Mouse (Mus musculus) forebrain, embryonic 12.5 days (tissue): ENCODE measurements around the gene Carmil1. TPM values are rescaled to one million over a fixed set of nuclear protein-coding genes. Genes with fewer than 3 reads are reported as not detected.
A peak's percentile ranks its signal among the peaks of the same experiment; 100 is the strongest.

ENCODE experiments used
- ATAC-seq: fragments of 200-750 bp; cut with Nextera tagmentation; 2 replicates; pipeline ENCODE4 v1.8.0; 2017; ENCODE audit warnings: moderate TSS enrichment; ENCODE audit not compliant: low FRiP score
- H3K27ac ChIP-seq: fragments of 300-500 bp; sonication (generic); 2 replicates; pipeline ENCODE4 v1.5.1; 2016; ENCODE audit warnings: mild to moderate bottlenecking
- H3K27me3 ChIP-seq: fragments of 300-500 bp; sonication (generic); 2 replicates; pipeline ENCODE4 v1.6.1; 2016; ENCODE audit warnings: mild to moderate bottlenecking
- H3K36me3 ChIP-seq: fragments of 300-500 bp; sonication (generic); replicated peaks from 2 replicates; pipeline ENCODE4 v1.6.1; 2016; ENCODE audit warnings: mild to moderate bottlenecking
- H3K4me1 ChIP-seq: fragments of 300-500 bp; sonication (generic); 2 replicates; pipeline ENCODE4 v1.6.1; 2016
- H3K4me2 ChIP-seq: fragments of 300-500 bp; sonication (generic); 2 replicates; pipeline ENCODE4 v1.6.1; 2016; ENCODE audit warnings: mild to moderate bottlenecking, moderate library complexity
- H3K4me3 ChIP-seq: fragments of 300-500 bp; sonication (generic); replicated peaks from 2 replicates; pipeline ENCODE4 v1.5.1; 2016; ENCODE audit warnings: mild to moderate bottlenecking
- H3K9ac ChIP-seq: fragments of 300-500 bp; sonication (generic); 2 replicates; pipeline ENCODE4 v1.6.1; 2016; ENCODE audit warnings: mild to moderate bottlenecking
- H3K9me3 ChIP-seq: fragments of 300-500 bp; sonication (generic); 2 replicates; pipeline ENCODE4 v1.6.1; 2016
- WGBS: fragments of 180-500 bp; shearing (Covaris S2); methylation state at CpG from one replicate; pipeline ENCODE4 v1.1.7; 2016; 5-methylcytosine and 5-hydroxymethylcytosine counted together
- polyA plus RNA-seq: library from polyadenylated mRNA; unstranded; fragments of >200 nt; fragmentation: Nextera tagmentation; extraction: Ambion mirVana; gene quantifications from 2 replicates; pipeline ENCODE4 v1.2.1, GENCODE M21; 2016

Carmil1 gene
- polyA plus RNA-seq, 1 experiment from 2014 or later, result 25.3 TPM

GRCm38 (mm10) chr13:24037502-24037901 lies 243.1 kb downstream of the Carmil1 start:
- Histone ChIP-seq H3K27ac (no peak overlapping the region), H3K36me3 (no peaks in the 10 kb centered on the region; the same call in 1 of the 2 replicates), H3K4me3 (no peak overlapping the region), H3K4me2 (no peak overlapping the region), H3K4me1 (no peaks in the 10 kb centered on the region), H3K9ac (no peak overlapping the region), H3K9me3 (no peaks in the 10 kb centered on the region), H3K27me3 (no peaks in the 10 kb centered on the region)
- no peak for ATAC-seq
- WGBS, result 95% methylated on average over 3 of the region's 3 CpGs

- no peak for ATAC-seq
- Histone ChIP-seq H3K9me3 (no peaks in the 10 kb centered on the region), H3K9ac (no peak overlapping the region), H3K4me1 (no peaks in the 10 kb centered on the region), H3K4me3 (no peak overlapping the region), H3K27ac (no peak overlapping the region), H3K4me2 (no peak overlapping the region), H3K36me3 (no peaks in the 10 kb centered on the region; the same call in 1 of the 2 replicates), H3K27me3 (no peaks in the 10 kb centered on the region)
- 76% methylated on average over 18 of the region's 18 CpGs for WGBS
Observed at GRCm38 (mm10) chr13:24036150-24036549, 244.4 kb downstream of the Carmil1 start.

GRCm38 (mm10) chr13:24027191-24028170 lies 253.1 kb downstream of the Carmil1 start:
- ATAC-seq, result peak; percentile 36; the same call in 1 of the 2 replicates
- H3K36me3 ChIP-seq, result no peaks in the 10 kb centered on the region

GRCm38 (mm10) chr13:24018515-24018914 lies 262.1 kb downstream of the Carmil1 start:
- WGBS, result 91% methylated on average over 4 of the region's 4 CpGs

More at GRCm38 (mm10) chr13:24027191-24028170, 253.1 kb downstream of the Carmil1 start:
- H3K27me3 ChIP-seq, result no peaks in the 10 kb centered on the region
- H3K4me2 ChIP-seq, result no peak overlapping the region
- H3K9me3 ChIP-seq, result no peaks in the 10 kb centered on the region
- H3K4me3 ChIP-seq, result no peak overlapping the region
- 75% methylated on average over 5 of the region's 5 CpGs for WGBS
- H3K4me1 ChIP-seq, result no peaks in the 10 kb centered on the region
- no peak overlapping the region for H3K27ac ChIP-seq
- no peak overlapping the region for H3K9ac ChIP-seq

GRCm38 (mm10) chr13:24005528-24005927 lies 275.1 kb downstream of the Carmil1 start:
- no peaks in the 10 kb centered on the region for H3K27me3 ChIP-seq
- no peaks in the 10 kb centered on the region for H3K36me3 ChIP-seq
- no peaks in the 10 kb centered on the region for H3K4me1 ChIP-seq
- H3K9ac ChIP-seq, result no peak overlapping the region
- no peak overlapping the region for H3K27ac ChIP-seq
- no peaks in the 10 kb centered on the region for H3K9me3 ChIP-seq
- no peak for ATAC-seq
- H3K4me2 ChIP-seq, result no peak overlapping the region
- no peak overlapping the region for H3K4me3 ChIP-seq
- WGBS, result 82% methylated on average over 2 of the region's 2 CpGs

More at GRCm38 (mm10) chr13:24018515-24018914, 262.1 kb downstream of the Carmil1 start:
- H3K4me1 ChIP-seq, result no peaks in the 10 kb centered on the region
- no peak overlapping the region for H3K9ac ChIP-seq
- no peaks in the 10 kb centered on the region for H3K27me3 ChIP-seq
- H3K4me2 ChIP-seq, result no peak overlapping the region
- no peaks in the 10 kb centered on the region for H3K9me3 ChIP-seq
- no peak overlapping the region for H3K4me3 ChIP-seq
- no peaks in the 10 kb centered on the region for H3K36me3 ChIP-seq
- no peak for ATAC-seq
- no peak overlapping the region for H3K27ac ChIP-seq

GRCm38 (mm10) chr13:24001797-24002196 lies 278.8 kb downstream of the Carmil1 start:
- H3K4me2 ChIP-seq, result no peak overlapping the region
- WGBS, result 58% methylated on average over 2 of the region's 2 CpGs
- H3K27me3 ChIP-seq, result no peaks in the 10 kb centered on the region
- no peaks in the 10 kb centered on the region for H3K9me3 ChIP-seq
- no peak overlapping the region for H3K9ac ChIP-seq
- no peaks in the 10 kb centered on the region for H3K4me1 ChIP-seq
- no peaks in the 10 kb centered on the region for H3K36me3 ChIP-seq
- H3K27ac ChIP-seq, result no peak overlapping the region
- H3K4me3 ChIP-seq, result no peak overlapping the region
- ATAC-seq, result no peak

GRCm38 (mm10) chr13:24001081-24001480 lies 279.5 kb downstream of the Carmil1 start:
- WGBS, result 82% methylated on average over 2 of the region's 2 CpGs
- Histone ChIP-seq H3K27me3 (no peaks in the 10 kb centered on the region; the same call in 1 of the 2 replicates), H3K36me3 (no peaks in the 10 kb centered on the region), H3K9me3 (no peaks in the 10 kb centered on the region), H3K4me3 (no peak overlapping the region), H3K4me2 (no peak overlapping the region), H3K27ac (no peak overlapping the region), H3K4me1 (no peaks in the 10 kb centered on the region), H3K9ac (no peak overlapping the region)
- no peak for ATAC-seq

GRCm38 (mm10) chr13:23998826-23999225 lies 281.8 kb downstream of the Carmil1 start:
- Histone ChIP-seq H3K4me3 (no peak overlapping the region), H3K4me2 (no peak overlapping the region), H3K4me1 (peaks cover 4% of the 10 kb centered on the region; the same call in 1 of the 2 replicates), H3K27me3 (peaks cover 2% of the 10 kb centered on the region; the same call in 1 of the 2 replicates), H3K9ac (no peak overlapping the region), H3K9me3 (no peaks in the 10 kb centered on the region), H3K36me3 (no peaks in the 10 kb centered on the region), H3K27ac (no peak overlapping the region)
- 75% methylated on average over 2 of the region's 2 CpGs for WGBS
- ATAC-seq, result no peak

GRCm38 (mm10) chr13:23994756-23995155 lies 285.8 kb downstream of the Carmil1 start:
- Histone ChIP-seq H3K4me3 (no peak overlapping the region), H3K36me3 (no peaks in the 10 kb centered on the region), H3K4me2 (no peak overlapping the region), H3K9me3 (no peaks in the 10 kb centered on the region), H3K4me1 (peaks cover 11% of the 10 kb centered on the region), H3K27me3 (peaks cover 33% of the 10 kb centered on the region), H3K27ac (no peak overlapping the region), H3K9ac (no peak overlapping the region)
- 46% methylated on average over 3 of the region's 3 CpGs for WGBS
- ATAC-seq, result no peak

GRCm38 (mm10) chr13:23994024-23994423 lies 286.6 kb downstream of the Carmil1 start:
- no peak overlapping the region for H3K9ac ChIP-seq
- H3K27ac ChIP-seq, result no peak overlapping the region
- H3K27me3 ChIP-seq, result peaks cover 36% of the 10 kb centered on the region
- no peaks in the 10 kb centered on the region for H3K36me3 ChIP-seq
- H3K4me3 ChIP-seq, result no peak overlapping the region
- 15% methylated on average over 9 of the region's 9 CpGs for WGBS
- no peak overlapping the region for H3K4me2 ChIP-seq
- ATAC-seq, result no peak
- H3K4me1 ChIP-seq, result peaks cover 11% of the 10 kb centered on the region
- H3K9me3 ChIP-seq, result no peaks in the 10 kb centered on the region

- no peaks in the 10 kb centered on the region for H3K36me3 ChIP-seq
- under 1% methylated on average over 20 of the region's 20 CpGs for WGBS
- H3K27me3 ChIP-seq, result peaks cover 38% of the 10 kb centered on the region
- peaks cover 11% of the 10 kb centered on the region for H3K4me1 ChIP-seq
- no peak within 1 kb of the TSS for H3K27ac ChIP-seq
- no peak within 1 kb of the TSS for H3K9ac ChIP-seq
- H3K4me2 ChIP-seq, result peak within 1 kb of the TSS; percentile 52
- H3K9me3 ChIP-seq, result no peaks in the 10 kb centered on the region
- ATAC-seq, result 0 out of 2 replicates have a peak, but pooled peaks have one; percentile 20
- peak within 1 kb of the TSS; percentile 27 for H3K4me3 ChIP-seq
Observed at GRCm38 (mm10) chr13:23990928-23991327, 289.7 kb downstream of the Carmil1 start, which contains the start of gene Scgn. Gene Scgn, minus strand, starts transcription at chr13:23991214.

- Histone ChIP-seq H3K4me3 (no peak overlapping the region), H3K27me3 (peaks cover 37% of the 10 kb centered on the region), H3K27ac (no peak overlapping the region), H3K36me3 (no peaks in the 10 kb centered on the region), H3K9ac (no peak overlapping the region), H3K4me2 (peak overlapping the region; percentile 52), H3K9me3 (no peaks in the 10 kb centered on the region), H3K4me1 (peaks cover 11% of the 10 kb centered on the region)
- 41% methylated on average over 5 of the region's 5 CpGs for WGBS
- no peak for ATAC-seq
Observed at GRCm38 (mm10) chr13:23990451-23990850, 290.1 kb downstream of the Carmil1 start.
